Mouse (Mus musculus) ZHBTc4 (cell line): ENCODE measurements around the gene Hoxc4.

ENCODE experiments used
- DNase-seq: peaks from one replicate; pipeline ENCODE4 v3.0.0-alpha.2; 2011; ENCODE audit warnings: low read depth, low spot score

Hoxc4 gene

DNA sequence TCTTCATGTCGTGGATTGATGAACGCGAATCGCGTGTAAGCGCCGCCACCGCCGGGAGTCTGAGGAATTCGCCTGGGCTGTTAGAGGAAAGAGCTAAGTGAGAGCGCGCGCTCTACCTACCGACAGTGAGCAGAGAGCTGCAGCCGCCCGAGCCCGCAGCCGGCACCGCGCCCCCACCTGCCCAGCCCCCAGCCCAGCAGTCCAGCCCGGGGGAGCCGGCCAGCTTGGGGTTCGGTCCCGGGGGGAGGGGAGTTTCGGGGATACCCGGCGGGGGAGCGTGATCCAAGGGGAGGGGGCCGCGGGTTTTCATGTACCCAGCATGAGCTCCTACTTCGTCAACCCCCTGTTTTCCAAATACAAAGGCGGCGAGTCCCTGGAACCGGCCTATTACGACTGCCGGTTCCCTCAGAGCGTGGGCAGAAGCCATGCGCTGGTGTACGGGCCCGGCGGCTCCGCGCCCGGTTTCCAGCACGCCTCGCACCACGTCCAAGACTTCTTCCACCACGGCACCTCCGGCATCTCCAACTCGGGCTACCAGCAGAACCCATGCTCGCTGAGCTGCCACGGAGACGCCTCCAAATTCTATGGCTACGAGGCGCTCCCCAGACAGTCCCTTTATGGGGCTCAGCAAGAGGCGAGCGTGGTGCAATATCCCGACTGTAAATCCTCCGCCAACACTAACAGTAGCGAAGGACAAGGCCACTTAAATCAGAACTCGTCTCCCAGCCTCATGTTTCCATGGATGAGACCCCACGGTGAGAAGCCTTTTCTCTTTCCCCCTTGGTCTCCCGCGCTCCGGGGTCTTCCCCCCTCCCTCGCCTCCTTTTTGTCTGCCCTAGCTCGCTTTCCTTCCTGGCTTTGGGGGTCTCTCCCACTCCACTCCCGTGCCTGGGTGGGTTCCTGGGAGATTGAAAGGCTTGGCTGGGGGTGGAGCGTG lies 28.0 kb upstream of the Hoxc4 start, which contains the start of gene Hoxc8:
TSS of gene Hoxc8 (plus strand) at position 147 of the 937 bp plus-strand sequence.
- peak; percentile 74 for DNase-seq

DNA sequence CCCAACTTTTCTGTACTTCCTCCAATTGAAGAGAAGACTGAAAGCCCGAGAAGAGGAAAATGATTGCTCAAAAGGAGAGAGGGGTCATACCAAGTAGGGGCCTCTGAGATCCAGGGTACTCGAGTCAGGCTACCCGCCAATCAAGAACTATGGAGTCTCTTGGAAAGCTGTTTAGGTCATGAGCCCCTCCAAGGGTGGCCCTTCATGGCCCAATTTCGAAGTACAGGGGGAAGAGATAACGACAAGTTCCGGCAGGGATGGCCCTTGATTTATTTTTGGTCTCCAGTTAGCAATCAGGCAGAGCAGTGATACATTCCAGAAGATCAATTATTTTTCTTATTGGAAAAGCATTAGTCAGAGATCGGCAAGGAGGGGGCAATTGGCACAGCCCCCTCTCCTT lies 27.0 kb upstream of the Hoxc4 start:
- DNase-seq = no peak

DNA sequence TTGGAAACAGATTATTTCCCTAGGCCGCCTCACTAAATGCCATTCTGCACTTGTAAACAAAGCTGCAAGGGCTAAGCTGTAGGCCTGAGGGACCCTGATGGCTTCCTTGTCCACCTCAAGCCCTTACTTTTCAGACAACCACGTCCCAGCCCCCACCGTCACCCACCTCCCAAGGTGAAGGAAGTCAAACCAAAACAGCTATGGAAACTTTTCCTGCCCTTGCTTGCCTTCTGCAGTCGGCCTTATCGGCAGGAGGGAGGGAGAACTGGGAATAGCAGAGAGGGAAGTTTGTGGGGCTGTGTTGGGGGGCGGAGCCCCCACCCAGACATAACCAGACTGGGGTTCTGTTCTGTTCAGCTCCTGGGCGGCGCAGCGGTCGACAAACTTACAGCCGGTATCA lies 26.5 kb upstream of the Hoxc4 start:
- DNase-seq = no peak

DNA sequence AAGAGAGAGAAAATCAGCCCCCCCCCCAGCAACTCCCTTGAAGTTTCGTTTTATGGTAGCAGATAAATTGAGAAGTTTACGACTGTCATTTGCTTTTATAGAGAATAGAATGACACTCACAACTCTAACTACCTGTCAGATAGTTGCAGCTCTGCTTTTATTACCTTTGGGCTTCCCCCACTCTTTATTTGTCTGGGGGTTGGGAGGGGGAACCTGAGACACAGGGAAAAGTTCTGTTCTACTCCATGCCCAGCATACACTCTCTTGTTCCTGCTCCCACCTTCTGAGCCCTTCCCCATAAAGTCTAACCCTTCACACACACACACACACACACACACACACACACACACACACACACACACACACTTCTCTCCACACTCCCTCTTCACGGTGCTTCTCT lies 25.9 kb upstream of the Hoxc4 start:
- no peak for DNase-seq

DNA sequence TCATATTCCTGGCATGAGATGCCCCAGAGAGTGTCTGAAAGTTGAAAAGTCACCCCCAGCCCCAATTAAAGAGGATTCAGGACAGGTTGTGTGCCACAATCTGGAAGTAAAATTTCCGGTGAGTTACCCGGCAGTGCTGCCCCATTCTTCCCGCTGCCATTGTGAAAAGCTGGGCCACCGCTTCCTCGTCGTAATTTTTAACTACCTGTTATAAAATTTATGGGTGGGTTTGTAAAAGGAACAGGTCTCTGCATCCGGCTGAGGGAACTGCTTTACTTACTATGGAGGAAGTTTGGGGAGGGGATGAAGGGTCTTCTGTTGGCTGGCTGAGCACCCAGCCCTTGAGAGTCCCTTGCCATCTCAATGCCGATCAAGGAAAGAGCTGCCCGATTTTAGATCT lies 22.2 kb upstream of the Hoxc4 start:
- no peak for DNase-seq

DNA sequence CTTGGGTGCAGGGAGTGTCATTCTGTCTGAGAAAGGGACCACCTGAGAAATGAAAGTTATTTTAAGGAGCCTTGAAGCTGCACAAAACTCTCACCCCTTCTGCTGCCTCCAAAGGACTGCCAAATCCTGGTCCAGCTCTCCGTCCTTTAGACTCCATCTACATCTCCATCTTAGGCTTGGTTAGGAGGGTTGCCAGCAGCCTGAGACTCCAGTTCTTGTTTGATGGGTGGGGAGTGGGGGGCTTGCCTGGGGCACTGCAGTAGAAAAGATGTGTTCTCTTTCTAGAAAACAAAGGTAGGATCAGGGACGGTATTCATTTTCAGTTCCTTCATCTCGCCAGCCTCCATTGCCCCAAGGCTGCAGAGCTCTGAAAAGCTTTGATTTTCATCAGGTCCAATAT lies 21.3 kb upstream of the Hoxc4 start:
- no peak for DNase-seq

DNA sequence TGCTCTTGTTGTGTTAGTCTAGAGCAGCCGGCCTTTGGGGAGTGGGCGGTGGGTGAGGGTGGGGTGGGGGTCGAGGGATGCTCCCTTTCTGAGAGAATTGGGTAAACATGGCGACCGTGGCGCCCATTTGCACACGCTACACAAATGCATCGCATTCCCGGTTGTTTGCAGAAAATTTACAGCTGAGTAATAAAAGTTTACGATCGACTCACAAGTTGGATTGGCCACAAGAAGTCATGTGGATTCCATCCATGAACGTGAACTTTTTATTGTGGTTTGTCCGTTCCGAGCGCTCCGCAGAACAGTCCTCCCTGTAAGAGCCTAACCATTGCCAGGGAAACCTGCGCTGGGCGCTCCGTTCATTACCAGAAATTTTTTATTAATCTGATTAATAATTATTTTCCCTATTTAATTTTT lies 20.8 kb upstream of the Hoxc4 start, which contains the start of gene Hoxc6:
TSS of gene Hoxc6 (plus strand) at position 319 of the 417 bp plus-strand sequence.
- DNase-seq = no peak

DNA sequence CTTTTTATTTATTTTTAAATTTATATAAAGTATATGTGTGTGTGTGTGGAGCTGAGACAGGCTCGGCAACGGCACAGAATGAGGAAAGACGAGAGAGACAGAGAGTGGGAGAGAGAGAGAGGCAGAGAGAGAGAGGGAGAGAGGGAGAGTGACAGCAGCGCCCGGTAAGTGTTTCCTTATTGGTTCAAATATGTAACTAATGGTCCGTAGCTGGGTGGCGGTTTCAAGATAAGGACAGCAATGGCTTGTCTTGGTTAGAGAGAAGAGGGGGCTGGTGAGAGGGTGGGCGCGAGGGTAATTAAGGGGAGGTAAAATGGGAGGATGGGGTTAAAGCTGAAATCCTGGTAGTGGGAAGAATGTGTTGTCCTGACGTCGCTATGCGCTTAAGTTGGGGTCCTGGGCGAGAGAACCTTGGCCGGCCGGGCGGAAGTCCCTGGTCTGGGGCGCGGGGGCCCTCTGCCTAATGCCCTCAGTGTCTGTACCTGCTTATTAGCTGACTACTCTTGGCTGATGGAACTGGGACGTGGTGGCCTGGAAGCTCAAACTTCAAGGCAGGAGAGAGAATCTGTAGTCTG lies 20.0 kb upstream of the Hoxc4 start:
- no peak for DNase-seq

DNA sequence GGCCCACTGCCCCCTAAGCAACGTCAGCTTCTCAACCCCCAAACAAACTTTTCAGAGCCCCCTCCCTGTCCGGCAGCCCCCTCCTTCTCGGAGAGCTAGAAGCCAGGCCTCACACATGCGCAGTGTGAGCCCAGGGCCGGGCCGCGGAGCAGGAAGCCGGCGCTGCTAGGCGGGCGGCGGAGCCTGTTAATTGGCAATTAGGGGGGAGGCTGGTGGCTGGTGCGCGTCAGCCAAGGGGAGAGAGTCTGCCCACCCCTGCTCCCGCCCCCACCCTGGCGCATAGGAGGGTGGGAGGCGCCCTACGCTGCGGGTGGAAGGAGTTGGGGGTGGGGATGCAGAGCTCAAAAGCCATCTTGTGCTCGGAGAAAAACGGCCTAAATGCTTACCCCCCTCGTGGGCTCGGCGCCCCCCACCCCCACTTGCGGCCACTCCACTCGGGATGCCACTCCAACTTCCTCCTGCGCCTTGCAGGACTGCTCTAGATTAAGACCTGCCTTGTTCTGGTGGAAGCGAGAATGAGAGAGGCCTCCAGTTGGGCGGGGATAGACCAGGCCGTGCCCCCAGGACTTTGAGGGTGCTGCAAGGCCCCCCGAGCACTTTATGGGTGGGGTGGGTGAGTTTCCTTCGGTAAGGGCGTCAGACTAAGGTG lies 19.4 kb upstream of the Hoxc4 start:
- peak; percentile 81 for DNase-seq

DNA sequence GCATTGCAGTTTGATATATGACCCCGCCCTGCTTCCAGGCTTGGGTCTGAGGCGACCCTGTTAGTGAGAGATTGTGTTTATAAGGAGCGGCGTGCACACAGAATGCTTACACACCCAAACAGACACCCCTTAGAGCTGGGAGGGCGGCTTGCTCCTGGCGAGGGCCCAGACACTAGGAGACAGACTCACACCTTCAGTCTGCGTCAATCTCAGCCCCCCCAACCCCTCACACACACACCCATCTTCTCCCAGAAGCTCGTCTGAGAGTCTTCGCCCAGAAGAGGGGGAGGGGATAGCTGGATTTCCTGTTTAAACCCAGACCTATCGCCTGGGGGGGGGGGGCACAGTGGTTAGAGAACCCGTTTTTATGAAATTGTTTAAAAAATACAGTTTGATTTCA lies 18.8 kb upstream of the Hoxc4 start:
- DNase-seq = no peak

DNA sequence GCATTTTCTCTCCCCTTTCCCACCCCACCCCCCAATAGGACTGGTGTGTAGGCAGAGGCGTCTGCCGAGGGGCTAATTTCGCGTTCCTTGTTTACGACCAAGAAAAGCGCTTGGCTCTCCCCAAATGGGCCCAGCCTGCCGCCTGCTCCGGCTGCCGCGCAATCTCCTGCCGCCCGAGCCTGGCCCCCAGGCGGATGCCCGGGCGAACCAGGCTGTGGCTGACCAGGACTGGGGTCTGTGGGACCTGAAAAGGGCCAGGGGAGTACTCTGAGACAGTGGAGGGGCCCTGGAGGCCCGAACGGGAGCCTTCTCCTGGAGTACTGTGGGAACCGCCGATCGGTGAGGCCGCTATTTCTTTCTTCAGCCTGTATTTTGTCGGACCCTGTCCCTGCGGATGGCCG lies 18.2 kb upstream of the Hoxc4 start:
- no peak for DNase-seq

DNA sequence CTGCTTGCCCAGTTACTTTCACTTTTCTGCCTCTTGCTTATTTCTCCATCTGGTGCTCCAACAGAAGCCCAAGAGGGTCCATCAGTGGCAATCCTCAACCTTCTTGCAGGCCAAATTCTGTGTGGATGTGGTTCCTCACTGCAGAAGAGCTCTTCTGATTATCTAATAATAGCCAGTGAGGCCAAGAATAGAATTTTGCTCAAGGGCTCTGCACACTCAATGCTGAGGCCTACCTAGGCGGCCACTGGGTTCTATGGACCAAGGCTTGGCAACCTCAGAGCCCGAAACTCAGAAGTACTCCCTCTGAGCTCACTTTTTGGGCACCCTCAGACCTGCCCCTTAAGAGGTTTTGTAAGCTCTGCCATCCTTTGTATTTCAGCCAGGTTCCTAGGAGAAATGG lies 17.4 kb upstream of the Hoxc4 start:
- no peak for DNase-seq

DNA sequence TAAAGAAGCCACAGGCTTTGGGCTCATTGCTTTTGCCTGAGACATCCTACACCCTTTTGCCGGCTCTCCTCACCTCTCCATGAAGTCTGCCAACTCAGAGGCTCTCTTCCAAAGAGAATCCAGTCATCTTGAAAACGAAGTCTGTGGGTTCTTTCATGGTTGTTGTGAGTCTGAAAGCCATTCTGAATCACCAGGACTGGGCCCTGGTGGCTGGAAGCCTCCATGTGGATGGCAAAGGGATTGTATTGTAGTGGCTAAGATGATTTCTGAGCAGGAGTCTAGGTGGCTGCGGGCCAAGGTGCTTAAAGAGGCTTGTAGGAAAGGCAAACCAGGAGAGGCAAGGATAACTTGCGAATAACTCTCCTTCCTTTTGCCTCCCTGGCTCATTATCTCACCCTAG lies 16.6 kb upstream of the Hoxc4 start:
- DNase-seq = no peak

DNA sequence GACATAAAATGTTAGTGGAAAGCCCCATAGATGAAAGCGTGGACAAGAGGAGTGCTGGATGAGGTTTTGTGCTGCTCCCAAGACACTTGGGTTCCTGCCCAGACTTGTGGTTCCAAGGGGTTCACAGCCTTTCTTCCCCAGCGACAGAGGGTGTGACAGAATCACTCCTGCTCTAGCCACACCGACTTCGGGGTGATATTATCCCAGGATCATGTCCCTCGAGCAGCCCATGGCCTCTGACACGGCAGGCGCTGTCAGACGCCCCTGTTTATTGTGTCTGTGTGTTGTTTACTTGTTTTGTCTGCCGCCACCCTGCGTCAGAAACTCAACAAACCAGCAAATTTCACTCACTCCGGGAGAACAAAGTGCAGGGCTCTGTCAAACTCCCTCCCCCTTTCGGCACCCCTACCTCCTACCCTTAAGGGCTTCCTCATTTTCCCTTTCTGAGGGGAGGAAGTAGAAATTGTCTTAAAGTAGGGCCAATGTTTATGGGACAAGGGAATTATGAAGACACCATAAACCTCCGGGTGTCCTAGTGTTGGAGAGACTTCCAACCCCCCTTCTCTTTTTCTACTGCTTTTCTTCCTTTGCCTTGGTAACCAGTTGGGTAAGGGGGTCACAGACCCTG lies 15.8 kb upstream of the Hoxc4 start:
- no peak for DNase-seq

DNA sequence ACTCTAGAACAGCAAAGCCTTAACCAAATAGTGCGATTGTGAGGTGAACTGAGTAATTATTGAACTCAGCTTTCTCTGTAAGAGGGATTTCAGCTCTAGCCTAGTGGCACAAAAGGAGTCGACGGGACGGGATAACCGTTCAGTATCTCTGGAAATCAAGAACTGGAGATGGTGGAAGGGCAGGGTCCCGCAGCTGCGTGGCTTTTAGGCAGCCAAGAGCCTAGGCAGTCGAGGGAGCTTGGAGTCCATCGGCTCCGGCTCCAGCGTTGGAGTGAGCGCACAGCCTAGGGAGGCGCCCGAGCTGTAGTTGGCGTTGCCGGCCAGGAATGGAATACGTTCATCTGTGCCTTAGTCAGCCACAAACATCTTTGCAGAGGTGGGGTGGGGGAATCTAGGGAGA lies 13.4 kb upstream of the Hoxc4 start:
- no peak for DNase-seq

DNA sequence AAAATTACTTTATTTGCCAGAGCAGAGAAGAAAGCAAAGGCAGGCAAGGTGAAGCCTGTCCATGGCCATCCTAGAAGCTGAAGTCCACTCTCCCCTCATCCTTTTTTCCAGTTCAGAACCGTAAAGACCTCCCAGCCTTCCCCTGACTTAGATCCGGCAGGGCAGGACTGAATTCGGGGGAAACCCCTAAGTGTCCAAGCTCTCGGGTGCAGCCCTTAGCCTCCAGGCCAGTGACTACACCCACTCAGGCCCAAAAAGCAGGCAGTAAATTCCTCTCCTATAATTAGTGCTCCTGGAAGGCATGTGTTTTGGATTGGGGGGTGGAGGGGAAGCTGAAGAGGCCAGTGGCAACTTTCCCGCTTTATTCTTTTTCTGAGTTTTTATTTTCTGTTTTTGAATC lies 12.9 kb upstream of the Hoxc4 start:
- DNase-seq = no peak

DNA sequence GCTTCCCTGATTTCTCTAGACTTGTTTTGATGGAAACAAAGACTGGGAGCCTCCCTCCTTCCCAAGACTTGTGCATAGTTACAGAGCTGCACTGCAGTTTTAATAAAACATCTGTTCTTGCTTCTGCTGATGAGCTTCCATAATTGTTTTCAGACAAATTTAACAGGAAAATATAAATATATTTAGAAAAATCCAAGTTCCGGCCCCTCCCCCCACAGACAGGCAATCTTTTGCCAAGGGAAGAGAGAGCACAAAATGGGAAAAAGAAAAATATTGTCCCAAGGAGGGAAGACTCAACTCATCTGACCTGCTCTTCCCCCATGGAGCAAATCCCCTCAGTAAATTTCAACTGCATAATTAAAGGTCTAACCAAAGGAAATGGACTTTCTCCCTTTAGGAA lies 12.4 kb upstream of the Hoxc4 start:
- no peak for DNase-seq

DNA sequence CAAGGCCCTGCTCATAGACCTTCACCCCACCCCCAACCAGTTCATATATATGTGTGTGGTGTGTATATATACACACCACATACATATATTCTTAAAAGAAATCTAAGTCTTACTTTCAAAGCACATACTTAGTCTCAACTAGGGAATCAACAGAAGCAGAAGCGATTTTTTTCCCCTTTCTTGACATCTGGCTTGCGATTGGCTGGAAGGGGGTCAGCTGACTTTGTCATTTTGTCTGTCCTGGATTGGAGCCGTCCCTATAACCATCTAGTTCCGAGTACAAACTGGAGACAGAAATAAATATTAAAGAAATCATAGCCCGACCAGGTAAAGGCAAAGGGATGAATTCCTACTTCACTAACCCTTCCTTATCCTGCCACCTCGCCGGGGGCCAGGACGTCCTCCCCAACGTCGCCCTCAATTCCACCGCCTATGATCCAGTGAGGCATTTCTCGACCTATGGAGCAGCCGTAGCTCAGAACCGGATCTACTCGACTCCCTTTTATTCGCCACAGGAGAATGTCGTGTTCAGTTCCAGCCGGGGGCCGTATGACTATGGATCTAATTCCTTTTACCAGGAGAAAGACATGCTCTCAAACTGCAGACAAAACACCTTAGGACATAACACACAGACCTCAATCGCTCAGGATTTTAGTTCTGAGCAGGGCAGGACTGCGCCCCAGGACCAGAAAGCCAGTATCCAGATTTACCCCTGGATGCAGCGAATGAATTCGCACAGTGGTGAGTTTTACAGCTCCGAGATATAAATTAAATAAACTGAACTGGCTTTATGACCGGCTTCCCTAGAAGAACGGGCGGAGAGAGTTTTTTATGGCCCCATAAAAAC lies 9.2 kb upstream of the Hoxc4 start:
- DNase-seq = no peak

DNA sequence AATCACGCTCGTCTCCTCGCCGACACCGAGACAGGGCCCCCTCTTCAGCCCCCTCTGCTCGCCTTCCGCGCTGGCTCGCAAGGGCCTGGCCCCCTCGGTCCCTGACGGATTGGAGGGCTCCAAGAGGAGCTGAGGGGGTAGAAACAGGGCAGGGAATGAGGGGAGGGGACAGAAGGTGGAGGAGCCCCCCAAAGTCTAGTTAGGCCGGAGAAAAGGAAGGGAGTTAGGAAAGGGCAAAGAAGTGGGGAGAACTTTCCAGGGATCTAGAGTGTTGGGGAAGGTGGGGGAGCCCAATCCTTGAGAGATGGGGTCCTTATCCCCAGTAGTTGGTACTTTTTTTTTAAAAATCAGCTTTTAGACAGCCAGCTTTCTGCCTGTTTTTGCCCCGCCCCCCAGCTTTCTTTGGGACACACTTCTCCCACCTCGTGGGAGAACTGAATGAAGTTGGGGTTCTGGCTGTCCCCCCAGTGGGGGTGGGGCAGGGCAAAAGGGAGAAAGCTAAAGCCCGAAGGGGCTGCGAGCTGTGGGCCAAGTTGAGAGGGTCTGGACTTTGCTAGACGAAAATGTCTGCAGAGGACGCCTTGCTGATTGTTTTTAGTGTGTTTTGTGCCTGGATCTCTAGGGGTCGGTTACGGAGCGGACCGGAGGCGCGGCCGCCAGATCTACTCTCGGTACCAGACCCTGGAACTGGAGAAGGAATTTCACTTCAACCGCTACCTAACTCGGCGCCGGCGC lies 8.5 kb upstream of the Hoxc4 start:
- no peak for DNase-seq

DNA sequence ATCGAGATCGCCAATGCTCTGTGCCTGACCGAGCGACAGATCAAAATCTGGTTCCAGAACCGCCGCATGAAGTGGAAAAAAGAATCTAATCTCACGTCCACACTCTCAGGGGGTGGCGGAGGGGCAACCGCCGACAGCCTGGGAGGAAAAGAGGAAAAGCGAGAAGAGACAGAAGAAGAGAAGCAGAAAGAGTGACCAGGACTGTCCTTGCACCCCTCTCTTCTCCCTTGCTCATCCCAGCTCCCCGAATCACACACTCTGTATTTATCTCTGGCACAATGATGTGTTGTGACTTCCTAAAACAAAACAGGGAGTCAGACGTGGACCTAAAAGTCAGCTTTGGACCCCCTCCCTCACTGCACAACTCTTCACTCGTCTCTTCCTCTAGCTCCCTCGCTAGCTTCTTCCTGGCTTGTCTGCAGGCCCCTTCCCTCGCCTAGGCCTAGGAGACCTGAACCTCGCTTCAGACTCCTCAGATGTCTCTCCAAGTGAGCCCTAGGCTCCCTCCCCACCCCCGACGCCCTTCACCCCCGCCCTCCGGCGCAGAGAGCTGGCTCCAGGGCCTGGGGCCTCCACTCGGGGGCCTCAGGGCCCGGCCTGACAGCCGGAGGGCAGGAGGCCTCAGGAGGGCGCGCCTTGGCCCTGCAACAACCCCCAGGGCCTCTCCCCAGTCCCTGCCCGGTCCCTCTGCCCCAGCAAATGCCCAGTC lies 7.7 kb upstream of the Hoxc4 start:
- no peak for DNase-seq
